Mouse (Mus musculus): Measurements from ENCODE around the gene Rpl19.
A peak's percentile ranks its signal among the peaks of the same experiment; 100 is the strongest.

Rpl19 gene

GRCm38 (mm10) chr11:98024516-98024915, 2.0 kb upstream of the Rpl19 start:
- no peak for DNase-seq

- DNase-seq, result no peak
Observed at GRCm38 (mm10) chr11:98026248-98026569, 301 bp upstream of the Rpl19 start.

GRCm38 (mm10) chr11:98027297-98027688, 783 bp downstream of the Rpl19 start:
- no peak for DNase-seq

GRCm38 (mm10) chr11:98027785-98028184, 1.3 kb downstream of the Rpl19 start:
- DNase-seq, result no peak

GRCm38 (mm10) chr11:98030701-98031442, 4.4 kb downstream of the Rpl19 start:
- no peak for DNase-seq

- peak; percentile 53 for DNase-seq
Observed at GRCm38 (mm10) chr11:98031443-98031770, 4.9 kb downstream of the Rpl19 start.

- no peak for DNase-seq
Observed at GRCm38 (mm10) chr11:98034061-98034460, 7.6 kb downstream of the Rpl19 start.

- no peak for DNase-seq
Observed at GRCm38 (mm10) chr11:98034840-98035239, 8.3 kb downstream of the Rpl19 start.

GRCm38 (mm10) chr11:98035977-98036377, 9.5 kb downstream of the Rpl19 start:
- DNase-seq, result no peak

GRCm38 (mm10) chr11:98037871-98038270, 11.4 kb downstream of the Rpl19 start:
- DNase-seq, result no peak

GRCm38 (mm10) chr11:98040975-98041374, 14.5 kb downstream of the Rpl19 start:
- no peak for DNase-seq

GRCm38 (mm10) chr11:98042741-98043140, 16.2 kb downstream of the Rpl19 start:
- no peak for DNase-seq

- DNase-seq, result no peak
Observed at GRCm38 (mm10) chr11:98044074-98044473, 17.6 kb downstream of the Rpl19 start.

- no peak for DNase-seq
Observed at GRCm38 (mm10) chr11:98045596-98045995, 19.1 kb downstream of the Rpl19 start.

GRCm38 (mm10) chr11:98046466-98046865, 20.0 kb downstream of the Rpl19 start:
- no peak for DNase-seq

- DNase-seq, result no peak
Observed at GRCm38 (mm10) chr11:98047745-98048144, 21.2 kb downstream of the Rpl19 start.

- no peak for DNase-seq
Observed at GRCm38 (mm10) chr11:98049672-98050519, 23.4 kb downstream of the Rpl19 start.

- no peak for DNase-seq
Observed at GRCm38 (mm10) chr11:98050520-98050815, 24.0 kb downstream of the Rpl19 start.

GRCm38 (mm10) chr11:98050940-98051339, 24.4 kb downstream of the Rpl19 start:
- no peak for DNase-seq

- no peak for DNase-seq
Observed at GRCm38 (mm10) chr11:98051611-98052128, 25.2 kb downstream of the Rpl19 start.

GRCm38 (mm10) chr11:98052129-98052988, 25.8 kb downstream of the Rpl19 start:
- DNase-seq, result no peak

- no peak for DNase-seq
Observed at GRCm38 (mm10) chr11:98052989-98053834, 26.7 kb downstream of the Rpl19 start, which contains the start of gene Stac2. TSS of gene Stac2 (minus strand) at chr11:98053462.

Data from layer of hippocampus, adult 9-11 months (tissue).